Mouse (Mus musculus): ENCODE data around the gene Mapk14. TPM values are rescaled to one million over a fixed set of nuclear protein-coding genes. Genes with fewer than 3 reads are reported as not detected.
A peak's percentile ranks its signal among the peaks of the same experiment; 100 is the strongest.

Gene Mapk14
- polyA plus RNA-seq, 1 experiment from 2014 or later = 30.0 TPM

DNA sequence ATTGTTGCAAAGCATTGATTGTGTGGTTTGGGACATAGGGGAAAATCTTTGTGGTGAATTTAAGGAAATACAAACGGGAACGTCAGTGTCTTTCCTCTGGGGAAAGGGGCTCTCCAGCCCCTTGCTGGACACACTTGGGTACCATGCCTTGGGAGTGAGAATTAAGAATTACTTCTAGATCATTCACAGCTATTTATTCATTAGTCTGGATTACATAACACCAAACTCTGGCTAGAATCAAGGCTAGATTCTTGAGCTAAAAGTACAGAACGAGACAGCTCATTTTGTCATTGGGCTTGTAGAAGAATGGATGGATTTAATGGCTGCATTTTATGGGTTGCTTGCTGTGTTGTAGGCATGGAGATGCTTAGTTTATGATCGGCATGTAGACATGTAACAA lies 3.7 kb downstream of the Mapk14 start:
- Histone ChIP-seq H3K9ac (replicated peaks; ENCODE audit: low read depth, low read length) (no peak overlapping the region), H3K4me1 (ENCODE audit: control insufficient read depth, insufficient read depth, low read length) (peaks cover 22% of the 10 kb centered on the region), H3K4me3 (ENCODE audit: low read depth, low read length) (no peak overlapping the region), H3K4me2 (ENCODE audit: low read depth, low read length) (no peak overlapping the region), H3K27me3 (ENCODE audit: control insufficient read depth, insufficient read depth, low read length) (no peaks in the 10 kb centered on the region), H3K9me3 (ENCODE audit: control insufficient read depth, low read length) (no peaks in the 10 kb centered on the region), H3K36me3 (ENCODE audit: control insufficient read depth, insufficient read depth, low read length) (no peaks in the 10 kb centered on the region), H3K27ac (ENCODE audit: low read depth, low read length) (no peak overlapping the region)
- WGBS = 64% methylated on average over 4 of the region's 4 CpGs
- ATAC-seq (ENCODE audit: low read depth) = no peak

DNA sequence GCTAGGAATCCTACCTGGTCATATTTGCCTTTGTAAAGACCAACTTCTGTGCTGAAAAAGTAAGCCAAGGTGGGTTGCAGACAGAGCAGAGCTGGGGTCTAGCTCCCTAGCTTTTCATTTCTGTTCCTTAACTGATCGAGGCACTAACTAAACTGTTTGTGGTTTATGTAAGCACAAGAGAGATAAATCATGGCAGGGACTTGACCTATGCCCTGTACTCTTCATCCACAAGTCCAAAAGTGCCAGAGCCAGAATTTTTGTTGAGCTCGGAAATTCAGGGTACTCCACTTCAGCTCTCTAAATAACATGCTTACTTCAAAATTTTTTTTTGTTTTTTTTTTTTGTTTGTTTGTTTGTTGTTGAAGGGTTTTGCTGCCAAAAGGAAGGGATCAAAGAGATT lies 5.5 kb downstream of the Mapk14 start:
- no peak overlapping the region for H3K4me2 ChIP-seq (ENCODE audit: low read depth, low read length)
- H3K27ac ChIP-seq (ENCODE audit: low read depth, low read length) = no peak overlapping the region
- H3K4me1 ChIP-seq (ENCODE audit: control insufficient read depth, insufficient read depth, low read length) = peaks cover 20% of the 10 kb centered on the region
- WGBS = 50% methylated on average over 2 of the region's 2 CpGs
- H3K36me3 ChIP-seq (ENCODE audit: control insufficient read depth, insufficient read depth, low read length) = no peaks in the 10 kb centered on the region
- H3K9me3 ChIP-seq (ENCODE audit: control insufficient read depth, low read length) = no peaks in the 10 kb centered on the region
- no peak for ATAC-seq (ENCODE audit: low read depth)
- no peaks in the 10 kb centered on the region for H3K27me3 ChIP-seq (ENCODE audit: control insufficient read depth, insufficient read depth, low read length)
- H3K4me3 ChIP-seq (ENCODE audit: low read depth, low read length) = no peak overlapping the region
- 0 out of 2 replicates have a peak overlapping the region, but pooled peaks have one; percentile 8 for H3K9ac ChIP-seq (replicated peaks; ENCODE audit: low read depth, low read length)

DNA sequence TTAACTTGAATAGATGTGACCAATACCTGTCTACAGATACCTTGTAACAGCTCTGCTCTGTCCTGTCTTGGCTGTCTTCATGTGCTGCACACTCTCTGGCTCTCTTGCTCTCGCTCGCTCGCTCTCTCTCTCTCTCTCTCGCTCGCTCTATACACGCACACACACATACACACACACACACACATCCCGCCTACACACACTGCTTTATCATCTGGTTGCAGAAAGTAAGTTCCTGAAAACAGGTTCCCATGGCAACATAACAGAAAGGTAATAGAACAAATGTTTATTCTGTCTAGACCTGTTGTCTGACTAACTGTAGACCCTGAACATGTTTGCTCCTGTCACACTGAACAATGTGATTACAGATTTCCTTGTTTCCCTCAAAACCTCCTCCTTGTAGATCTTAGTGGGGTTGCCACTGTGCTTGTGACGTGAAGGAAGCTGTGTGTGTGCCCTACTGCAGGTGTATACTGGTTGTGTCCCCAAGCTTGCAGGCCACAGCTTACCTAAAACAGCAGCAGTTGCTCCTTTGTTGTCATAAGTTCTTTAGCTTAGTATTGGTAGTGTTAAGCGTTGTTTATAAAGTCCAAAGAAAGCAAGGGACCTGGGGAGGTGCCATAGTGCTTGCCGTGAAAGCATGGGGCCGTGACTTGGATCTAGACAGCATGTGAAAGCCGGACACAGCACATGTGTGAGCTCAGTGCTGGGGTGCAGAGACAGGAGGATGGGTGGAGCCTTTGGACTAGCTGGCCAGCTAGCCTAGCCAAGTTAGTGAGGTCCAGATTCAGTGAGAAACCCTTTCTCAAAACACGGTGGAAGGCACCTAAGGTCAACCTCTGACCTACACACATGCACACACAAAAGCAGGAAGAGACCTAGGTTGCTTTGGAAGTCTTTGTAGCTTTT lies 6.4 kb downstream of the Mapk14 start:
- Histone ChIP-seq H3K27me3 (ENCODE audit: control insufficient read depth, insufficient read depth, low read length) (no peaks in the 10 kb centered on the region), H3K4me2 (ENCODE audit: low read depth, low read length) (no peak overlapping the region), H3K9me3 (ENCODE audit: control insufficient read depth, low read length) (no peaks in the 10 kb centered on the region), H3K4me1 (ENCODE audit: control insufficient read depth, insufficient read depth, low read length) (peaks cover 20% of the 10 kb centered on the region), H3K4me3 (ENCODE audit: low read depth, low read length) (no peak overlapping the region), H3K36me3 (ENCODE audit: control insufficient read depth, insufficient read depth, low read length) (no peaks in the 10 kb centered on the region), H3K27ac (ENCODE audit: low read depth, low read length) (no peak overlapping the region), H3K9ac (replicated peaks; ENCODE audit: low read depth, low read length) (no peak overlapping the region)
- no peak for ATAC-seq (ENCODE audit: low read depth)
- 75% methylated on average over 13 of the region's 13 CpGs for WGBS

DNA sequence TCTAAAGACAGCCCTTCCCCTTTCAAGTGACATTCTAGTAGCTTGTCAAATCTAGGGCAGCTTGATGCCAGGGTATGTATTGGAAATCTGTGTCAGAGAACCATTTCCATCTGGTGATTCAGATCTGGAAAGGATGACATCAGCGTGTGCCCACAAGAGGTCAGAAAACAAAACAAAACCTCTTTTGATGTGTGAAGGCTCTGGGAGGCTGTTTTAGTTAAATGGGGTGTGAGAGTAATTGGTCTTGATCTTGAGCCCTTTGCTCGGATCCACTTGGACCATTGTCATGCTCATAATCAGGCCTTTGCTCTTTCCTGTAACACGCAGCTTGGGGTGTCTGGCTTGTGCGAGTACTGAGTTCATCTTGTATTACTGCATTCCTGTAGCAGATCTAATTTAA lies 7.1 kb downstream of the Mapk14 start:
- H3K27me3 ChIP-seq (ENCODE audit: control insufficient read depth, insufficient read depth, low read length) = no peaks in the 10 kb centered on the region
- no peaks in the 10 kb centered on the region for H3K9me3 ChIP-seq (ENCODE audit: control insufficient read depth, low read length)
- ATAC-seq (ENCODE audit: low read depth) = no peak
- H3K9ac ChIP-seq (replicated peaks; ENCODE audit: low read depth, low read length) = no peak overlapping the region
- H3K4me3 ChIP-seq (ENCODE audit: low read depth, low read length) = no peak overlapping the region
- 19% methylated on average over 4 of the region's 4 CpGs for WGBS
- no peak overlapping the region for H3K27ac ChIP-seq (ENCODE audit: low read depth, low read length)
- H3K36me3 ChIP-seq (ENCODE audit: control insufficient read depth, insufficient read depth, low read length) = no peaks in the 10 kb centered on the region
- no peak overlapping the region for H3K4me2 ChIP-seq (ENCODE audit: low read depth, low read length)
- H3K4me1 ChIP-seq (ENCODE audit: control insufficient read depth, insufficient read depth, low read length) = peaks cover 14% of the 10 kb centered on the region

DNA sequence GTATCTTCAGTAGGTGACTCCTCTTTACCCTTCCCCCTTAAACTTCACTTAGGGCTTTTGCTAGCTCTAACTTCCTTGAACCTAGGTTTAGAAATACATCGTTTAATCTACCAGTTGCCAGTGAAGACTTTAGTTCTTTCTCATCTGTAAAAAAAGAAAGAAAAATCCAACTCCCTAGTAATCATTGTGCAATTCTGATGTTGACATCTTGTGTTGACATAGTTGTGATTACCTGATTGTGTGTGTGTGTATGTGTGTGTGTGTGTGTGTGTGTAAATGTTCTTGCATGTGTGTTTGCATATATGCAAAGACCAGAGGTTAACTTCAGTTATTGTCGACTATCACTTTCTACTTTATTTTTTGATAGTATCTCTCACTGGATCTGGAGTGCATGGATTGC lies 7.5 kb downstream of the Mapk14 start:
- no peaks in the 10 kb centered on the region for H3K36me3 ChIP-seq (ENCODE audit: control insufficient read depth, insufficient read depth, low read length)
- H3K9ac ChIP-seq (replicated peaks; ENCODE audit: low read depth, low read length) = no peak overlapping the region
- no peaks in the 10 kb centered on the region for H3K27me3 ChIP-seq (ENCODE audit: control insufficient read depth, insufficient read depth, low read length)
- no peaks in the 10 kb centered on the region for H3K9me3 ChIP-seq (ENCODE audit: control insufficient read depth, low read length)
- H3K4me3 ChIP-seq (ENCODE audit: low read depth, low read length) = no peak overlapping the region
- no peak overlapping the region for H3K4me2 ChIP-seq (ENCODE audit: low read depth, low read length)
- peaks cover 10% of the 10 kb centered on the region for H3K4me1 ChIP-seq (ENCODE audit: control insufficient read depth, insufficient read depth, low read length)
- 90% methylated on average over 2 of the region's 2 CpGs for WGBS
- no peak for ATAC-seq (ENCODE audit: low read depth)
- H3K27ac ChIP-seq (ENCODE audit: low read depth, low read length) = no peak overlapping the region

DNA sequence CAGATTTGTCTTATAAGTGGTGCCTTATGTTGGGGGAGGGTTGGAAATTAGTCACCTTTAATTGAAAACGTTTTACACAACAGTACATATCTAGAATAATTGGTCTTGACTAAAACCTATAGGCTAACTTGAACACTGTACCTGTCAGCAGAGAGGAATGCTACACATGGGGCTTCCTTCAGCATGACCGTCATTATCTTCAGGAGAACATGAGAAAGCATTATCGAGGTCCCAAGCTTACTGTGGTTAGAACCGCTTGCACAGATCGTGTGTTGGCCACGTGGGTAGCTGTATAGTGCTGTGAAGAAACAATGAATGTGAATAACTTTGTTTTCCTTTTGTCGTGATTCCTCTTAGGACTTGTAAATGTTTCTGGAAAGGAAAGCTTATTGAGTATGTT lies 8.7 kb downstream of the Mapk14 start:
- no peak overlapping the region for H3K4me2 ChIP-seq (ENCODE audit: low read depth, low read length)
- H3K36me3 ChIP-seq (ENCODE audit: control insufficient read depth, insufficient read depth, low read length) = no peaks in the 10 kb centered on the region
- H3K4me3 ChIP-seq (ENCODE audit: low read depth, low read length) = no peak overlapping the region
- no peaks in the 10 kb centered on the region for H3K27me3 ChIP-seq (ENCODE audit: control insufficient read depth, insufficient read depth, low read length)
- no peak overlapping the region for H3K27ac ChIP-seq (ENCODE audit: low read depth, low read length)
- ATAC-seq (ENCODE audit: low read depth) = no peak
- no peak overlapping the region for H3K9ac ChIP-seq (replicated peaks; ENCODE audit: low read depth, low read length)
- peaks cover 8% of the 10 kb centered on the region; the same call in 1 of the 2 replicates for H3K4me1 ChIP-seq (ENCODE audit: control insufficient read depth, insufficient read depth, low read length)
- WGBS = 80% methylated on average over 7 of the region's 7 CpGs
- H3K9me3 ChIP-seq (ENCODE audit: control insufficient read depth, low read length) = no peaks in the 10 kb centered on the region

DNA sequence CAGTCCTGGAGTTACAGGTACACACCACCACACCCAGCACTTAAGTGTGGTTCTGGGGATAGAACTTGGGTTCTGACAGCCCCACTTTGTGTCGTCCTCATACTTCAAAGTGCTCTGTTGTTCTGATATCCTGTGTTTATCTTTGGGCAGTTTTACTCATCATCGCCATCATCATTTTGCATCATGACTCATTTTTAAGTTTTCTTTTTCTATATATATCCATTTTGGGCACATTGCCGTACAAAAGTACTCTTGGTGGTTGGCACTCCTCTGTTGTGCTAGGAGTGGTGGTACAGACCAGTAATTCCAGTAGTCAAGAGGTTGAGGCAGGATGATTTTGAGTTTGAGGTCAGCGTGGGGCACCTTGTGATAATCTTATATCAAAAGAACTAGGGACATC lies 10.0 kb downstream of the Mapk14 start:
- ATAC-seq (ENCODE audit: low read depth) = no peak
- no peaks in the 10 kb centered on the region for H3K27me3 ChIP-seq (ENCODE audit: control insufficient read depth, insufficient read depth, low read length)
- H3K4me2 ChIP-seq (ENCODE audit: low read depth, low read length) = no peak overlapping the region
- no peak overlapping the region for H3K9ac ChIP-seq (replicated peaks; ENCODE audit: low read depth, low read length)
- 96% methylated on average over 4 of the region's 4 CpGs for WGBS
- H3K4me1 ChIP-seq (ENCODE audit: control insufficient read depth, insufficient read depth, low read length) = peaks cover 8% of the 10 kb centered on the region; the same call in 1 of the 2 replicates
- H3K36me3 ChIP-seq (ENCODE audit: control insufficient read depth, insufficient read depth, low read length) = no peaks in the 10 kb centered on the region
- H3K9me3 ChIP-seq (ENCODE audit: control insufficient read depth, low read length) = no peaks in the 10 kb centered on the region
- H3K4me3 ChIP-seq (ENCODE audit: low read depth, low read length) = no peak overlapping the region
- H3K27ac ChIP-seq (ENCODE audit: low read depth, low read length) = no peak overlapping the region

DNA sequence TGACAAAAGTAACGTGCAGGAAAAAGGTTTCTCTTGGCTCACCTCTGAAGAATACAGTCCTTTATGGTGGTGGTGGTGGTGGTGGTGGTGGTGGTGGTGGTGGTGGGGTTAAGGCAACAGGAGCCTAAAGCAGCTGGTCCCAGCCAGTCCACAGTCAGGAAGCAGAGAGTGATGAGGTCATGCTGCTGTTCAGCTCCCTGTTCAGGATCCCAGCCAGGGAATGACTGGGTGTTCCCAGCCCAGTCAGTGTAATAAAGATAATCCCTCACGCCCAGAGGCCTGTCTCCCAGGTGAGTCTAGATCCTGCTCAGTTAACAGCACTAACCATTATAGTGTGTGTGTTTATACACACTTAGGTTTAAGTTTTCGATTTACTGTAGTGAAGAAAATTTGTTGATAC lies 10.6 kb downstream of the Mapk14 start:
- 91% methylated on average over 3 of the region's 3 CpGs for WGBS
- Histone ChIP-seq H3K9me3 (ENCODE audit: control insufficient read depth, low read length) (no peaks in the 10 kb centered on the region), H3K9ac (replicated peaks; ENCODE audit: low read depth, low read length) (no peak overlapping the region), H3K4me1 (ENCODE audit: control insufficient read depth, insufficient read depth, low read length) (0 out of 2 replicates have a peak, but pooled peaks cover 3% of the 10 kb centered on the region), H3K4me3 (ENCODE audit: low read depth, low read length) (no peak overlapping the region), H3K27ac (ENCODE audit: low read depth, low read length) (no peak overlapping the region), H3K27me3 (ENCODE audit: control insufficient read depth, insufficient read depth, low read length) (no peaks in the 10 kb centered on the region), H3K36me3 (ENCODE audit: control insufficient read depth, insufficient read depth, low read length) (no peaks in the 10 kb centered on the region), H3K4me2 (ENCODE audit: low read depth, low read length) (no peak overlapping the region)
- ATAC-seq (ENCODE audit: low read depth) = no peak

DNA sequence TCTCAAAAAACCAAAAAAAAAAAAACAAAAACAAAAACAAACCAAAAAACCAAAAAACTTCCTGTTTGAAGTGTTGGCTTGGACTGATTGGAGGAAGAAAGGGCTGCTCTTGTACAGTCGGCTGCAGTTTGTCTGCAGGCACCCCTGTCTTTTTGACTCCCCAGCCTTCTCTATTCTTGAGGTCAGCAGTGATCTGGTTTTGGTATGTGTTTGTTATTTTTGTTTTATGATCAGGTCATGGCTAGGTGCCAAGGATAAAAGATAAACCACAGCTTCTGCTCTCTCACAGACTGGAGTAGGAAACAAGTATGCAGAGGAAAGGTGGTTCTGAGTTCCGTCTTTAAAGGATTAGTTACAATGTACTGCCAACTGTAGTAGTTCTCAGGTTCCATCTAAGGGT lies 11.5 kb downstream of the Mapk14 start:
- Histone ChIP-seq H3K27ac (ENCODE audit: low read depth, low read length) (no peak overlapping the region), H3K9me3 (ENCODE audit: control insufficient read depth, low read length) (no peaks in the 10 kb centered on the region), H3K27me3 (ENCODE audit: control insufficient read depth, insufficient read depth, low read length) (no peaks in the 10 kb centered on the region), H3K36me3 (ENCODE audit: control insufficient read depth, insufficient read depth, low read length) (no peaks in the 10 kb centered on the region), H3K4me3 (ENCODE audit: low read depth, low read length) (no peak overlapping the region), H3K9ac (replicated peaks; ENCODE audit: low read depth, low read length) (no peak overlapping the region), H3K4me2 (ENCODE audit: low read depth, low read length) (no peak overlapping the region), H3K4me1 (ENCODE audit: control insufficient read depth, insufficient read depth, low read length) (no peaks in the 10 kb centered on the region)
- no peak for ATAC-seq (ENCODE audit: low read depth)
- WGBS = 86% methylated on average over 2 of the region's 2 CpGs
